Mouse (Mus musculus): ENCODE measurements at regions not wholly inside any gene's neighbourhood (a gene's known extent, or its start where the extent isn't known, plus 50 kb on each side); places are given as distances from the start of the nearest gene placed in this dataset.

GRCm38 (mm10) chr2:134003146-134003545 is 451.2 kb downstream of the Bmp2 start:
- 58% methylated on average over 1 of the region's 1 CpGs for WGBS (ENCODE audit: insufficient replicate concordance)
- Histone ChIP-seq H3K4me3 (no peak overlapping the region), H3K36me3 (no peaks in the 10 kb centered on the region), H3K9ac (no peak overlapping the region), H3K4me1 (no peaks in the 10 kb centered on the region), H3K27ac (no peak overlapping the region), H3K4me2 (no peak overlapping the region), H3K27me3 (replicated peaks) (no peaks in the 10 kb centered on the region), H3K9me3 (replicated peaks) (no peaks in the 10 kb centered on the region)
- ATAC-seq: no peak

- Histone ChIP-seq H3K9me3 (replicated peaks) (no peaks in the 10 kb centered on the region), H3K27me3 (replicated peaks) (no peaks in the 10 kb centered on the region), H3K27ac (no peak overlapping the region), H3K36me3 (no peaks in the 10 kb centered on the region), H3K4me3 (no peak overlapping the region), H3K9ac (no peak overlapping the region), H3K4me1 (no peaks in the 10 kb centered on the region), H3K4me2 (no peak overlapping the region)
- 59% methylated on average over 1 of the region's 1 CpGs for WGBS (ENCODE audit: insufficient replicate concordance)
- no peak for ATAC-seq
Measured at GRCm38 (mm10) chr2:133994742-133995141, 442.8 kb downstream of the Bmp2 start.

- 75% methylated on average over 9 of the region's 9 CpGs for WGBS (ENCODE audit: insufficient replicate concordance)
- Histone ChIP-seq H3K9ac (no peak overlapping the region), H3K27me3 (replicated peaks) (no peaks in the 10 kb centered on the region), H3K27ac (no peak overlapping the region), H3K4me1 (no peaks in the 10 kb centered on the region), H3K9me3 (replicated peaks) (no peaks in the 10 kb centered on the region), H3K36me3 (no peaks in the 10 kb centered on the region), H3K4me2 (no peak overlapping the region), H3K4me3 (no peak overlapping the region)
- ATAC-seq: no peak
Measured at GRCm38 (mm10) chr2:133994337-133994736, 442.4 kb downstream of the Bmp2 start.

- Histone ChIP-seq H3K36me3 (no peaks in the 10 kb centered on the region), H3K27ac (no peak overlapping the region), H3K9me3 (replicated peaks) (no peaks in the 10 kb centered on the region), H3K4me1 (no peaks in the 10 kb centered on the region), H3K4me3 (no peak overlapping the region), H3K9ac (no peak overlapping the region), H3K4me2 (no peak overlapping the region), H3K27me3 (replicated peaks) (no peaks in the 10 kb centered on the region)
- ATAC-seq: no peak
- WGBS (ENCODE audit: insufficient replicate concordance): 76% methylated on average over 1 of the region's 1 CpGs
Measured at GRCm38 (mm10) chr2:133987671-133988070, 435.7 kb downstream of the Bmp2 start.
